Mouse (Mus musculus) adrenal gland, adult 18-20 months (tissue): ENCODE data around the gene Rhof. TPM values are rescaled to one million over a fixed set of nuclear protein-coding genes. Genes with fewer than 3 reads are reported as not detected.
A peak's percentile ranks its signal among the peaks of the same experiment; 100 is the strongest.

Source experiments
- DNase-seq, 2 experiments: peaks; one replicate each; pipeline ENCODE4 v3.0.0; 2021 to 2022; ENCODE audit warnings: low spot score in 2 of 2
- total RNA-seq, 2 experiments: library from RNA; stranded (reverse); gene quantifications; 1 replicate in 1 of 2; 2 replicates in 1 of 2; pipeline ENCODE4 v1.2.3; 2021

Rhof gene
- total RNA-seq, 2 experiments from 2014 or later: 0.66 to 1.2 TPM

- DNase-seq: peak; percentile 93 to 94
These were observed 17.2 kb upstream of the Rhof start for GRCm38 (mm10) chr5:123149451-123150400.

GRCm38 (mm10) chr5:123148073-123148722, 15.7 kb upstream of the Rhof start:
- DNase-seq: no peak

- DNase-seq: no peak
These were observed 15.1 kb upstream of the Rhof start for GRCm38 (mm10) chr5:123147569-123147968.

GRCm38 (mm10) chr5:123146357-123146756, 13.9 kb upstream of the Rhof start:
- DNase-seq: no peak

GRCm38 (mm10) chr5:123144746-123145590, 12.5 kb upstream of the Rhof start:
- no peak for DNase-seq

- no peak for DNase-seq
These were observed 11.7 kb upstream of the Rhof start for GRCm38 (mm10) chr5:123143971-123144745.

GRCm38 (mm10) chr5:123143251-123143970, 10.9 kb upstream of the Rhof start:
- peak in 1 of 2 experiments; percentile 30 for DNase-seq

GRCm38 (mm10) chr5:123142161-123143157, 10.0 kb upstream of the Rhof start, which contains the start of gene Setd1b:
Gene Setd1b, plus strand, starts transcription at chr5:123142193.
- peak; percentile 50 to 66 for DNase-seq

GRCm38 (mm10) chr5:123141555-123142160, 9.2 kb upstream of the Rhof start:
- peak; percentile 62 to 65 for DNase-seq

GRCm38 (mm10) chr5:123140694-123141554, 8.4 kb upstream of the Rhof start:
- DNase-seq: peak; percentile 87 to 91

- DNase-seq: peak; percentile 35 to 44
These were observed 7.5 kb upstream of the Rhof start for GRCm38 (mm10) chr5:123139722-123140627.

GRCm38 (mm10) chr5:123138953-123139721, 6.6 kb upstream of the Rhof start:
- peak; percentile 81 to 82 for DNase-seq

GRCm38 (mm10) chr5:123138230-123138911, 5.9 kb upstream of the Rhof start:
- peak; percentile 70 to 71 for DNase-seq

- DNase-seq: no peak
These were observed 5.4 kb upstream of the Rhof start for GRCm38 (mm10) chr5:123137910-123138229.
